Mouse (Mus musculus): ENCODE measurements around the gene Pithd1.

Pithd1 gene

DNA sequence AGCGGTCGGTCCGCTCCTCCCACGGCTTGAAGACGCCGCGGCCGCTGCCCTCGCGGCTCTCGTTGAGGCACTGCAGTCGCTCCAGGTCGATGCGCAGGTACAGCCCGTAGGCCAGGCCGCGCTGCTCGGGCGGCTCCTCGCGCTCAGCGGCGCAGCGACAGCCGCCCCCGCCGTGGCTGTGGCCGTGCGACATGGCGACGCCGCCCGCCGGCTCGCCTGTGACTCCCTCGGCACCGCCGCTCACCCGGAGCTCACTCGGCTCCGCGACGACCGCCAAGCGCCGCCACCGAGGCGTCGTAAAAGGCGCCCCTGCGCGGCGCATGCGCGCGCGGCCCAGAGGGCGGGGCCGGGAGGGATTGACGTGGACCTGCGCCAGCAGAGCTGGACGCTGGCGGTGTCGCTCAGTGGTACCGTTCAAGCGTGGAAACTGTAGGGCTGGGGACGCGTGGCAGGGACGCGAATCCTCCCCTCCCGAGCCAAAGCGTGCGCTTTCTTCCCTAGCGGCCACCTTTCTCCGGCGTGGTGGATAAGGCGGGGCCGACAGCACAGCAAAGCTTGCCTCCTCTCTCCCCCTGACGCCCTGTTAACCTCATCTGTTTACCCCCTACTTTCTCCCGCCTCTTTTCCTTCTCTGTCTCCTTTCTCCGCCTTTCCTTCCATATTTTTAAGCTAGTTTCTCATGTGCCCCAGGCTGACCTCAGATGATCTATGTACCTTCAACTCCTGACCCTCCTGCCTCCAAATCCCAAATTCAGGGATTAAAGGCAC lies at the start of gene Pithd1:
Gene Pithd1, minus strand, starts transcription at position 322 of the 768 bp plus-strand sequence.
- peak; percentile 96 for DNase-seq (ENCODE audit: low read depth, low spot score)

DNA sequence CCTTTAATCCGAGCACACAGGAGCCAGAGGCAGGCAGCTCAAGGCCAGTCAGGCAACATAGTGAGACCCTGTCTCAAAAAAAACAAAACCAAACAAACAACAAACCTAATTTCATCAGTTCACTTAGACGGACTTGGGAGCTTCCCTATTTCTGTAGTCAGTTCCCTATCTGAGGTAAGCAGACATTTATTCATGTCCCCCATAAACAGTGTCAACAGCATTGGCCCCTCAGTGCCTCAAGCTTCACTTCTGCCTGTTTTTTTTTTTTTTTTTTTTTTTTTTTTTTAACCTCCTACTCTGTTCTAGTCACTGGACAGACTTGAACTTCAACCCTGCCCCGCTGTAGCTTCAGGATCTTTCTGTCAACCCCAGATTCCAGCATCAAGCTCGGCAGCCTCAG lies 48.0 kb upstream of the Pithd1 start:
- DNase-seq (ENCODE audit: low read depth, low spot score): no peak

DNA sequence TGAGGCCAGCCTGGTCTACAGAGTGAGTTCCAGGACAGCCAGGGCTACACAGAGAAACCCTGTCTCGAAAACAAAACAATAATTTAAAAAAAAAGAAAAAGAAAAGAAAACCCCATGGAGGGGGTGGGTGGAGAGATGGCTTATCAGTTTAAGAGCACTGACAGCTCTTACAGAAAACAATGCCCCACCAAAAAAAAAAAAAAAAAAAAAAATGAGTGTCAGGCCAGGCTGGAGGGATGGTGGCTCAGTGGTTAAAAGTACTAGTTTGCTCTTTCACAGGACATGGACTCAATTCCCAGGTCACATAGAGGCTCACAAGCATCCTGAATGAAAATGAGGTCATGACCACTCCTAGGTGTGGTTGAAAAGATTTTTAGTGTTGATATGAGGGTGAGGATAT lies 46.2 kb upstream of the Pithd1 start:
- DNase-seq (ENCODE audit: low read depth, low spot score): no peak

DNA sequence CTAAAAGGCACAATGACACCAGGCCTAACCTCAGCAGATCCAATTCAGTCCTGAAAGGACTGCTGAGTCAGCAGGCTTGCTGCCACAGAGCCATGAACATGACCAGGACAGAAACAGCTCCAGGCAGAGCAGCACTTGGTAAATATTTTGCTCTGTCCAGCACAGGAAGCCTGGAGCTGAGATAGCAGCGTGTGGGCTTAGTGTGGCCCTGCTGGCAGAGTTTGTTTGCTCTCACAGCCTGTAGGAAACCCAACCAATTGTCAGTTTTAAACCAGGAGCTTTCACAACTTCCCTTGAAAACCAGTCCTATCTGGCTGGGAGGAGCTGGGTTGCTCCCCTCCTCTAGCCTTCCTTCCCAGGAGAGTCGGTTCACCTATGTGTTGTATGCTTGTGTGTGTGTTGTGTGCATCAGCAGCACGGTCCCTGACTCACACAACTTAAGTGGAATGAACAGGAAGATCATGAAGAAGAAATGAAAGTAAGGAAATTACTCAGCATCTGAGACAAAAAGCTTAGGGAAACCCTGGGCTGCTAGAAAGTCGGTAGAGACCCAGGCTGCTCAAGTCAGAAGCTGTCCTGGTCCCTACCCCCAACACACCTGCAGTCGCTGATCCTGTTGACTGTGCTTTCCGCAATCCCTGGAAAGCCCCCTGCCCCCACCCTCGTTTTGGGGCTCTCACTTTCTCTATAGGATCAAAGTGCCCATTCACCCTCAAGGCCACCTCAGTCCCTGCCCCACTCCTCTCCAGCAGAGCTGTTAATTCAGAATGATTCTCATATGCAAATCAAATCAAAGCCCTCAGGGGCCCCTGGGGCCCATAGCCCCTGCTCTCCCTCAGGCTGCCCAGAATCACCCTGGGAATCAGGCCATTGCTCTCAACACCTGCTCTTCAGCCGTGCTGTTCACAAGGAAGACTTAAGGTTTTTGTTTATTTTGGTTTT lies 44.2 kb upstream of the Pithd1 start:
- DNase-seq (ENCODE audit: low read depth, low spot score): no peak

DNA sequence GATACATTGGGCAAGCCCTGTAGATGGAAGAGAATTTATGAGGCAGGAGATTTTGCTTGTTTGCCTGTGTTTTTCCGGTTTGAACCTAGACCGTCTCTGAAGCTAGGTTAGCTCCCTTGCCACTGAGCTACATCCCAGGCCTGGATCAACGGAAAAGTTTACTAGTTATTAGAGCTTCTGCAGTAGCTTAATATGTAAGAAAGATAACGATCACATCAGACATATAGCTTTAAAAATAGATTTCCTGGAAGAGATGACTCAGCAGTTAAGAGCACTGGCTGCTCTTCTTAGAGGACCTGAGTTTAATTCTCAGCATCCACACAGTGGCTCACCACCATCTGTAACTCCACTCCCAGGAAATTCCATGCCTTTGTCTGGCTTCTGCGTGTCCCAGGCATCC lies 41.6 kb upstream of the Pithd1 start:
- no peak for DNase-seq (ENCODE audit: low read depth, low spot score)

DNA sequence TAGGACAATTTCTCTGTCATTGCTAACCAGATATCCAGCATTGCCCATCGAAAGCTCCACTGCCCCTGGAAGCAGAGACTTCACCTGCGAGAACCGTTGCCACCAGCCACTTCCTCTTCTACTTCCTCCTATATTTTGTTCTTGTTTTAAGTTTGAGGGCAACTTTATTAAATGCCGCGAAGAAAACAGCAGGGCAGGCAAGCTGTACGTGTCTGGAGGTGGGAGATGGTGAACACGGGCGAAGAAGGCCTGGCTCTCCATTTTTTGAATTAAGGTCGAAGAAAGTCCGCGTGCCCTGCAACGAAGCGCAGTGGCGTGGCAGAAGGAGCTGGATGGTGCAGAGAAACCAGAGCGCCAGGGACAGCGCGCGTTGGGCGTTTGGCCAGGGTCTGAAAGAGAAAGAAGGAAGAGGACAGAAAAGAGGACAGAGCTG lies 41.1 kb upstream of the Pithd1 start:
- no peak for DNase-seq (ENCODE audit: low read depth, low spot score)

DNA sequence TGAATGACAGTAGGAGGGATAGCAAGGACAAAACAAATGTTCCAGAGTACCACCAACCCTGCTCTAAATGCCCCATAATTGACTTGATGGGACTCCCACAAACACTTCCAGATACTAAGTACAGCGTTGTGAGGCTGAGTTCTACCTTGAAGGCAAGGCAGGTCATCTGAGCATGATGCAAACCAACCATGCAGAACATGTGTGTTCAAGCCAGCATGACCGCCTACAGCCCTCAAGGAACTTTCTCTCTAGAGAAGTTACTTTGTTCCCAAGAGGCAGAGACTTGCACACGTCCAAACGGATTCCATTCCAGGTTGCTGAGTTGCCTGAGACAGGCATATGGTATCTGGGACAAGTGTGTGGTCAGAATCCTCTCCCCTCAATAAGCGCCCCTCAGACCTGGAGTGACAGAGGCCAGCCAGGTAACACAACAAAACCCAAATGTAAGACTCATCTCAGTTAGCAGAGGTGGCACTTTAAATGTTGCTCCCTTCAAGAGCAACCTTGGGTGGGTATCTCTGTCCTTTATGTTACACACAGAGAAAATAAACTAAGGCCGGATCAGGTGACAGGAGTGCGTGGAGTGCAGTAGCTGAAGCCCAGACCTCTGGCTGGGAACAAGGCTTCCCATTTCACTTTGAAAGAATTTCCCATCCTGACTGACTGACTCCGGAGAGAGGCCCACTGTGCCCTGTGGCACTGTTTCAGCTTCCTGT lies 40.5 kb upstream of the Pithd1 start:
- no peak for DNase-seq (ENCODE audit: low read depth, low spot score)

DNA sequence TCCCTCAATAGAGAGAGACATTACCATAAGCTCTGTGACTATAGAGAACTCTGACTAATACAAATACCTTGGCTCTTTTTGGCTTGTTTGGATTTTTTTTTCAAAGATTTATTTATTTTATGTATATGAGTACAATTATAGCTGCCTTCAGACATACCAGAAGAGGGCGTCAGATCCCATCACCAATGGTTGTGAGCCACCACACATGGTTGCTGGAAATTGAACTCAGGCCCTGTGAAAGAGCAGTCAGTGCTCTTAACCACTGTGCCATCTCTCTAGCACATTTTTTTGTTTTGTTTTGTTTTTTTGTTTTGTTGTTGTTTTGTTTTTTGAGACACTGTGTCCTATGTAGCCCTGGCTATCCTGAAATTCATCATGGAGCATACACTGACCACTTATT lies 38.3 kb upstream of the Pithd1 start:
- DNase-seq (ENCODE audit: low read depth, low spot score): no peak

DNA sequence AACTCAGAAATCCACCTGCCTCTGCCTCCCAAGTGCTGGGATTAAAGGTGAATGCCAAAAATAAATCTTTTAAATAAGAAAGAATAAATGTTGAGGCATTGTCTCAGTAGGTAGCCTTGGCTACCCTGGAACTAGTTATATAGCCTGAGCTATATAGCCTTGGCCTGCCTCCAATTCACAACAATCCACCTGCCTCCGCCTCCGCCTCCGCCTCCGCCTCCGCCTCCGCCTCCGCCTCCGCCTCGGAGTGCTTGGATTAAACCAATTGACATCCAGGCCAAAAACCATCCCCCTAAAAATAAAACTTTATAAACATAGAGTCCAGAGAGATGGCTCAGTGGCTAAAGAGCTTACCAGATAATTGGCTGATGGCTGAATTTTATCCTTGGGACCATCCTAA lies 35.9 kb upstream of the Pithd1 start:
- no peak for DNase-seq (ENCODE audit: low read depth, low spot score)

DNA sequence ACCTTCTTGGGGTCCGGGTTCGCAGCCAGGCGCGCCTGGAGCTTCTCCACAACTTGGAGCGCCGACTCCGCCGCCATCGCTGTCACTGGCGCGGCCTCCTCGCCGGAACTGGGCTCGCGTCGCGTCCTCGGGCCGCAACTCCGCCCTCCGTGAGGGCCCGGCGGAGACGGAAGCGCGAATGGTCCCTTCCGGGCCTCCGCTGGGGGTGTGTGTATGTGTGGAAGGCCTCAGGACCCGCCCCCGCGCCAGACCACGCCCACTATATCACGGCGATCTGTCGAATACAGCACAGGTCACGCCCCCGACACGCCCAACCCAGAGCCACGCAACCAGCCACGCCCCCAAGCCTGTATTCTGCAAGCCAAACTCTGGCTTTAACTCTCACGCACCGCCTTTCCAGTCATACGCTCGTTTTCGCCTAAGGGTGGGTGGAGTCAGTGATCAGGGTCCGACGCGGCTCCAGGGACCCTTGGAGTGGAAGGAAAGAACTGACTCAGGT lies 34.5 kb upstream of the Pithd1 start, which contains the start of gene Eloa:
Gene Eloa, minus strand, starts transcription at position 215 of the 499 bp plus-strand sequence.
- peak; percentile 99 for DNase-seq (ENCODE audit: low read depth, low spot score)

DNA sequence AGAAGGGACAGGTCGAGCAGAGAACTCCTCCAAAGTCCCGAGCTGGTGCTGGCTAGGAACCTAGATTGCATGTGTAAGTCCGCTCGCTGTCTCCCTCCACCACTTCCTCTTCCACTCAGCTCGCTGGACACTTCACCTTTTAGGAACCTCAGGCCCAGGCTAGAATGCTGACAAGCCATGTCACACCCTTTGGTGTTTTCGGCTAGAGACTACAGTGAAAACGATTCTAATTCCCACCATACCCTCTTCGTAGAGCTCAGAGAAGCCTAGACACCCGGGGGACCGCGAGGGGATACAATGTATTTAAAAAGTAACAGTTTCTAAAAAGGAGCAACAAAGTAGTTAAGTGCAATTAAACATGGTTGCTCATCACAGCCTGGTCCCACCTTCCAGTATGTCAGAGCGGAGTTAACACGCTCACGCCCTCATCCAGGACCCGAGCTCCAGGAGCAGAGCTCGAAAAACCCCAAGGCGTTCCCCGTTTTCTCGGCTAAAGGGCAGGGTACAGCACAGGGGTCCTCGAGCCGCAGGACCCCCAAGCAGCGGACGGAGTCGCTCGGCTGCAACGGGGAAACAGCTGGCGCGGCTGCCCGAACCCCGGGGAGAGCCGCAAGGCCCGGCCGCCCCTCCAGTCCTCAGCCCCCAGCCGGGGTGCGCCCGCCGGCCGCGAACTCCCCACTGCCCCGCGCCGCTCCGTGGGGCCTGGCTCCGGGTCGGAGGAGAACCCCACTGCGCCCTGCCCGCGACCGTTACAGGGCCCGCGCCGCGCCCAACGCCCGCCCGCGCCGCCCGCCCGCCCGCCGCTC lies 33.9 kb upstream of the Pithd1 start:
- no peak for DNase-seq (ENCODE audit: low read depth, low spot score)

DNA sequence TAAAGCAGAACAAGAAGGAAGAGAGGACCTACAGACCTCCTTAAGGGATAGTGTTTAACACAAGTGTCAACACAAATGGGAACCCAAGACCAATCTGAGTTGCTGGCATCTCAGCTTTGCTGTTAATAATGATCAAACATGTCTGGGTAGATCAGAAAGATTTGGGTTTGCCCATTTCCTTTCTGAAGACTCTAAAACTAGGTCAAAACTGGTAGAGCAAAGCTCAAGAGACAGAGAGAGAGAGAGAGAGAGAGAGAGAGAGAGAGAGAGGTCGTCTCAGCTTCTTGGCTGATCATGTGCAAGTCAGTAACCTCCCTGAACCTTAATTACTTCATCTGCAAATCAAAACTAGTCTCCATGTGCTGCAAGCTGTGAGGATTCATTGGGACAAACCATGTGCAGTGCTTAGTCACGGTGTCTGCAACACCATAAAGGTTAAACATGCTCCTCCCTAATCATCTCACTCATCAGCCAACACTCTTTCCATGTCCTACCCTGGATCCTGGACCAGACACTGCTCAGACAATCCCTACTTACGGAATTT lies 29.1 kb upstream of the Pithd1 start:
- DNase-seq (ENCODE audit: low read depth, low spot score): no peak

DNA sequence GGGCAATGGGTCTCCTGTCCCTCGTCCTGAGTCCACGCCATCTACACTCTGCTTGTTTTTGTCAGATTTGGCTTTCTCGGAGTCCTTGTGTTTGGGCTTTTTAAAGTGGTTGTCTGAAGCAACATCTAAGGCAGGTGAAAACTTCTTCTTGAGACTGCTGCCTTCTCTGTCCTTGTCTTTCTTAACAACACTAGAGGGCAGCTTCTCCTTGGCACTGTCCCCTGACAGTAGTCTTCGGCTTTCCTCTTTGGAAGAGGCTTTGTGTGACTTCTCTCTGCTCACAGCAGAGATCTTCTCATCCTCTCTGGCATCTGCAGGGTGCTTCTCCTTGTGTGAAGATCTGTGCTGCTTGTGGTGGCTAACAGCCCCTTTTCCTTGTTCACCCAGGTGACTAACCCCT lies 23.5 kb upstream of the Pithd1 start:
- DNase-seq (ENCODE audit: low read depth, low spot score): no peak

DNA sequence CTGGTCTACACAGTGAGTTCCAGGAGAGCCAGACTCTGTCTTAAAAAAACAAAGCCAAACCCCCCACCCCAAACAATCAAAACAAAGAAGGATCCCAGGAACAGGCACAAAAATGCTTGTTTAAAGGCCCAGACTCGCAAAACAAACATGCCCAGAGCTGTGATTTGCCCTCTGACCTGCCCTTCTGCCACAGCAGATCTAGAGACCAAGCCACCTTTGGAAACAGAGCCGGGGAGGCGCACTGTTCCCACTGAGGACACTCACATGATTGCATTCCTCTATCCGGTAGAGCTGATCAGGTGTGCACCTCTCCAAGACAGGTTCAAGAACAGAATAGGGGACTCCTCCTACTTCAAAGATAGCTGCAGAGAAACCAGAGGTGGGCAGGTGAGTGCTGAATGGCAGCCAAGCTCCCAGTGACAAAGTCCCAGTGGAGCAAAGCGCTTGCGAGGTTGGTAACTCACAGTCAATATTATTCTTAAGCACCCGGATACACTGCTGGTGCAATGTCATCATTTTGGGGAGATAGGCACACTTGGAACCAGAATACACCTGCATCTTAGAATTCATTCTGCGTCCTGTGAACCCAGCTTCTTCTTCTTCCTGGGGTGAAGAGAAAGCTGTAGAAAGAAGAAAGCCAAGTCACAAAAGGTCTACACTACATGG lies 21.9 kb upstream of the Pithd1 start:
- DNase-seq (ENCODE audit: low read depth, low spot score): no peak

DNA sequence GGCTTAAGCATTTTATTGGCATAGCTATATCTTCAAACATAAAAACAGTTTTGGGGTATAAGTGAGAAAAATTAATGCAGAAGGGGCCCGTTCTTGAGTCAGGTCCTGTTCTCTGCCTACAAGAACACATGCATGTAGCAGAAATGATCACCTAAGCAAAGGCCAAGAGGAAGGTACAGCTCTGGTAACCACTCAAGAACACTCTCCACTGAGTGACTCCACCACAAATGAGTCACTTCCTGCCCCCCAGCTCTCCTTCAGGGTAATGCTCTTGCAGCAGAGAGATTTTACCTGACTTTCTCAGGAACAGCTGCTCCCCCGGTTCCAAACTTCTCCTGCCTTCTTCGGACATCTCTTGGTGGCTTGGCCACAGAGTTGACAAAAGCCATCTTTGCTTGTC lies 19.8 kb upstream of the Pithd1 start:
- no peak for DNase-seq (ENCODE audit: low read depth, low spot score)

DNA sequence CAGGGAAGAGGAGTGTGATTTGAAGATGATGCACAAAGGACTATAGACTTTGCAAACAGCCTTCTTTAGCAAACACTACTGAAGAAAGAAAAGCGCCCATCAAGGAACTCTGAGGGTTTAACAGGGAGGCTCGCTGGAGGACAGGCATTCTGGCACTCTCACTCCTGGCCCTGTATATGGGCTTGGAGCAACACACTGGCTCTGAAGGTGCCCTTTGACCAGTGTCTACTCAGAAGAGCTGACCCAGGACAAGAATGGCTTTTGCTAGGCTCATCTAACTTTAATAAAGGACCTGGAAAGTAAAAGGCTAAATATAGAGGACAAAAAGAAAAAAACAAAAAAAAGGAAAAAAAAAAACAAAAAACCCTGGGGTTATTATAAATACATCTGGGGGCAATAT lies 17.9 kb upstream of the Pithd1 start:
- no peak for DNase-seq (ENCODE audit: low read depth, low spot score)

DNA sequence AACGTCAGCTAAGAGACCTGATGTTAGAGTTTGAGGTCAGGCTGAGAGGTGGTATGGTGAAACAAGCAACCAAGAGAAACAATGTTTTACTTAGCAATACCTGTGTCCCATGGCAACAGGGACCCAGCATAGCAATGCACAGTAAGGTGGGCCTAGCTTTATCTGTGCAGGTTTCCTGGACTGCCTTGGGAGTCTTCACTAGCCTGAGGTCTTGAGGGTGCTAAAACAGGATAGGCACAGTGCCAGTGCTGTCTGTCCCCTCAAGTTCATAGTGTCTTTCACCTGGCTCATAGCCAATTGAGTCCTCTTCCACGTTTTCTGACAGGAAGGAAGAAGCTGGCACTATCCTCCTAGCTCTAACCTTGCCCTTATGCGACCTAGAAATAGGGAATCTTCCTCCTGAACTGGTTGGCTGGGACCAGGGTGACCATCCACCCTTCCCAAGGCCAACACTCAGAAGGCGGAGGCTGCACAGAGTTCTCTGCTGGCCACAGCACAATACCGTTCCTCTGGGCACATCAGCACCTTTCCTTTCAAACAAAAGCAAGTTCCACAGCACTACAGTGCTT lies 17.1 kb upstream of the Pithd1 start:
- no peak for DNase-seq (ENCODE audit: low read depth, low spot score)

DNA sequence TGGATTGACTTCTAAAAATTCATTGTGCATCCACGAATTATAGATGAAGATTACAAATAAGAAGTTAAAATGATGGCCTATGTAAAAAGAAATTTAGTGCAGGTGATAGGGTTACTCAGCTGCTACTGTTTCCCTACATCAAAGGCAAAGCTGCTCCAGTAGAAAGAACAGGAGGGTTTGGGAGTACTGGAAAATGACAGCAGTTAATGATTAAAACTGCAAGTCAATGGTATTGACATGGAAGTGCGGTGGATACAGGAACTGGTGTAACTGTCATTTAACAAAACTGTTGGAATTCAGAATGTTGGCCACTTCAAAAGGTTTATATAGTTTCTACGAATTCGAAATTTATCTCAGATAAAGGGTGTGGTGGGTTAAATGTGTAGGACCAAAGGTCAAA lies 8.1 kb upstream of the Pithd1 start:
- no peak for DNase-seq (ENCODE audit: low read depth, low spot score)

DNA sequence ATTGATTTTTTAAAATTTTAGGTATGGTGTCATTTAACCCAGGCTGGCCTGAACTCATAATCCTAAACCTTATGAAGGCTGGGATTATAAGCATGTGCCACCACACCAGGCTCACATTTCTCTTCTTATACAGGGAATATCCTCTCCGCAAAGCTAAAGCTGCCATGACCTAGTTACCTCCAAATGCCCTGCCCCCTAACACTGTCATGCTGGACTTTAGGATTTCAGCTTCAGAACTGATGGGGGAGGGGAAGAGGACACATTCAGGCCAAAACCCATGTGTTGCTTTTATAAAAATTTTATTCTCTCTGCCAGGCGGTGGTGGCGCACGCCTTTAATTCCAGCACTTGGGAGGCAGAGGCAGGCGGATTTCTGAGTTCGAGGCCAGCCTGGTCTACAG lies 6.9 kb upstream of the Pithd1 start:
- no peak for DNase-seq (ENCODE audit: low read depth, low spot score)

DNA sequence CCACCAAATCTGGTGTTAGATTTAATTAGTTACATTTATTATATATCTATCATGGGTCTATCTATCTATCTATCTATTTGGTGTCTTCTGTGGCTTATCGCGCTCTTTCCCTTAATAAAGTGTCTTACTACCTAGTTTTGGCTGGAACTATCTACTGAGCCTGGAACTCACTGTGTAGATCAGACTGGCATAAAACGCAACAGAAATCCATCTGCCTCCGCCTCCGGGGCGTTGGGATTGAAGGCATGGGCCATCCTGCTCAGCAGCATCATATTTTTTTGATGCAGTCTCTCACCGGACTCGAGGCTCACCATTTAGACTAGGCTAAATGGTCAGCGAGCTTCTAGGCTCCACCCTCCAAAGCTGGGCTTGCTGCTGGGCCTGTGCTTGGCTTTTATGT lies 650 bp upstream of the Pithd1 start:
- DNase-seq (ENCODE audit: low read depth, low spot score): no peak

Data from forelimb bud, embryonic 11.5 days (tissue).